Mouse (Mus musculus) lung, postnatal 0 days (tissue): ENCODE results near the gene Slc12a3.

ENCODE experiments used
- CTCF ChIP-seq: IDR thresholded peaks from 2 replicates; pipeline ENCODE4 v1.5.1; 2016; ENCODE audit warnings: antibody characterized with exemption, mild to moderate bottlenecking
- EP300 ChIP-seq: IDR thresholded peaks from 2 replicates; pipeline ENCODE4 v1.6.1; 2016; ENCODE audit warnings: antibody characterized with exemption, mild to moderate bottlenecking, control low read depth

DNA sequence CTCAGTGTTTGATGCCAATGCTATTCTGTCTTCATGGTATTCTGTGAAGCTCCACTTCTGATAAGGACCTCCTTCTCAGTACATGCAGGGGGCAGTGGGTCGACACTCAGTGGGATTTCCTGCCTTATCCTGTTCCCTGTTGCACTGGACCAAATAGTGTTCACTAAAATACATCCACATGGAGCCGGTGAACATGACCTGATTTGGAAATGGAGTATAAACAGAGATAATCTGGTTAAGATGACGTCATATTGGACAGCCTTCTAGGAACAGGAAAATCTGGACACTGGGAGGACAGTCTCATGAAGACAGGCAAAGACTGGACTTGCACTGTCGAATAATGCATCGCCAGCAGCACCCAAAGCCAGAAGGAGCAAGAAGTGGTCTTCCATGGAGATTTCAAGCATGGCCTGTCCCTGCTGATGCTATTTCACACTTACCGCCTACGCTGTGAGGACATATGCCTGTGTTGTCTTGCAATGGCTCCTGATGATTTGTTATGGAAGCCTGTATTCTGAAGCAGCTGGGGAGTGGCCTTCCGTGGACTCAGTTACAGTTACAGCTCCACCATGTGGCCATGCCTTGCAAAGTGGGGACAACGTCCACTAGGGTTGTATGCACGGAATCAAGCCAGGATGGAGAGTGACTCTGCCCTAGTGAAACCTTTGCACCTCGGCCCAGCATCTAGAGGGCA lies 68.1 kb downstream of the Slc12a3 start:
- TF ChIP-seq CTCF (peak; percentile 95), EP300 (peak; percentile 26; the same call in 1 of the 2 replicates)
